Mouse (Mus musculus) hindbrain, embryonic 16.5 days (tissue): ENCODE results near the gene Emc4. TPM values are rescaled to one million over a fixed set of nuclear protein-coding genes. Genes with fewer than 3 reads are reported as not detected.

Experiments
- ATAC-seq: fragments of 200-750 bp; cut with Nextera tagmentation; 2 replicates; pipeline ENCODE4 v1.8.0; 2017; ENCODE audit warnings: moderate TSS enrichment, moderate library complexity
- H3K27ac ChIP-seq: fragments of 300-500 bp; sonication (generic); 2 replicates; pipeline ENCODE4 v1.5.1; 2014; ENCODE audit warnings: low read depth, mild to moderate bottlenecking, control low read depth, low read length, moderate library complexity
- H3K27me3 ChIP-seq: fragments of 300-500 bp; sonication (generic); replicated peaks from 2 replicates; pipeline ENCODE4 v1.6.1; 2014; ENCODE audit warnings: low read length; ENCODE audit not compliant: control insufficient read depth, insufficient read depth
- H3K36me3 ChIP-seq: fragments of 300-500 bp; sonication (generic); 2 replicates; pipeline ENCODE4 v1.6.1; 2014; ENCODE audit warnings: mild to moderate bottlenecking, low read length, moderate library complexity, mixed read lengths; ENCODE audit not compliant: control insufficient read depth, insufficient read depth
- H3K4me1 ChIP-seq: fragments of 300-500 bp; sonication (generic); 2 replicates; pipeline ENCODE4 v1.6.1; 2014; ENCODE audit warnings: low read depth, low read length; ENCODE audit not compliant: control insufficient read depth, insufficient read depth
- H3K4me2 ChIP-seq: fragments of 300-500 bp; sonication (generic); 2 replicates; pipeline ENCODE4 v1.6.1; 2014; ENCODE audit warnings: mild to moderate bottlenecking, low read length, control low read depth, moderate library complexity
- H3K4me3 ChIP-seq: fragments of 300-500 bp; sonication (generic); 2 replicates; pipeline ENCODE4 v1.5.1; 2014; ENCODE audit warnings: mild to moderate bottlenecking, low read length, control low read depth, moderate library complexity
- H3K9ac ChIP-seq: fragments of 300-500 bp; sonication (generic); 2 replicates; pipeline ENCODE4 v1.6.1; 2014; ENCODE audit warnings: low read depth, mild to moderate bottlenecking, control low read depth, low read length, moderate library complexity
- H3K9me3 ChIP-seq: fragments of 300-500 bp; sonication (generic); 2 replicates; pipeline ENCODE4 v1.6.1; 2014; ENCODE audit warnings: mild to moderate bottlenecking, low read length, moderate library complexity; ENCODE audit not compliant: control insufficient read depth
- WGBS: fragments of 180-500 bp; shearing (Covaris S2); extraction: QIAGEN DNeasy Blood & Tissue Kit; methylation state at CpG from one replicate; pipeline ENCODE4 v1.1.7; 2014; 5-methylcytosine and 5-hydroxymethylcytosine counted together
- polyA plus RNA-seq: library from polyadenylated mRNA; unstranded; fragments of >200 nt; fragmentation: Nextera tagmentation; extraction: Ambion mirVana; gene quantifications from 2 replicates; pipeline ENCODE4 v1.2.1, GENCODE M21; 2015

Emc4 gene
- polyA plus RNA-seq: 210 and 240 TPM in 2 replicates

GRCm38 (mm10) chr2:112367726-112368673, at the start of gene Emc4:
Gene Emc4, minus strand, starts transcription at chr2:112368027.
- Histone ChIP-seq H3K9ac (peak within 1 kb of the TSS; percentile 88), H3K4me3 (peak within 1 kb of the TSS; percentile 88), H3K4me1 (peaks cover 8% of the 10 kb centered on the region), H3K27me3 (no peaks in the 10 kb centered on the region), H3K36me3 (peaks cover 6% of the 10 kb centered on the region), H3K9me3 (no peaks in the 10 kb centered on the region), H3K27ac (peak within 1 kb of the TSS; percentile 90), H3K4me2 (peak within 1 kb of the TSS; percentile 80)
- peak; percentile 93 for ATAC-seq
- 1% methylated on average over 46 of the region's 46 CpGs for WGBS

DNA sequence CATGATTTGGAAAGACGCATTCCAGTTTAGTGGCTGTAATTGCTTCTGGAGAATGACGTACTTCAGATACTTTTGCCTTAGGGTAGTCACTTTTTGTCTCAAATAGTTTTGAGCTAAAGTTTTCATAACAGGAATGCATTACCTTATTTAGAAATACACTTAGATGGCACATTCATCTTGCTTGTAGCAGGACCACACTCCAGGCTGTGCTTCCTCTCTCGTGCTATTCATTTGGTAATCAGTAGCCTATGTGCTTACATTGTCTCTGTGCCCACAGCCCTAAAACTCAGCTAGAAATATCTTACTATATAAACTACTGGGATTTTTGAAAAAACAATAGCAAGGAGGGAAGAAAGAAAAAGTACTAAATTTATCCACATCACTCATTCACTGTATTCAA, 39.2 kb upstream of the Emc4 start:
- H3K27ac ChIP-seq: no peak overlapping the region

GRCm38 (mm10) chr2:112396649-112397048, 28.8 kb upstream of the Emc4 start:
- Histone ChIP-seq H3K27me3 (no peaks in the 10 kb centered on the region), H3K27ac (no peak overlapping the region), H3K4me3 (no peak overlapping the region), H3K36me3 (no peaks in the 10 kb centered on the region), H3K9ac (no peak overlapping the region), H3K4me1 (no peaks in the 10 kb centered on the region), H3K9me3 (no peaks in the 10 kb centered on the region), H3K4me2 (no peak overlapping the region)
- ATAC-seq: no peak
- WGBS: 63% methylated on average over 1 of the region's 1 CpGs

More for the DNA sequence above, 39.2 kb upstream of the Emc4 start:
- H3K27me3 ChIP-seq: no peaks in the 10 kb centered on the region
- H3K4me1 ChIP-seq: no peaks in the 10 kb centered on the region
- H3K9ac ChIP-seq: no peak overlapping the region
- H3K4me2 ChIP-seq: no peak overlapping the region
- no peaks in the 10 kb centered on the region for H3K9me3 ChIP-seq
- no peak for ATAC-seq
- 88% methylated on average over 3 of the region's 3 CpGs for WGBS
- no peak overlapping the region for H3K4me3 ChIP-seq
- H3K36me3 ChIP-seq: peaks cover 18% of the 10 kb centered on the region; the same call in 1 of the 2 replicates

DNA sequence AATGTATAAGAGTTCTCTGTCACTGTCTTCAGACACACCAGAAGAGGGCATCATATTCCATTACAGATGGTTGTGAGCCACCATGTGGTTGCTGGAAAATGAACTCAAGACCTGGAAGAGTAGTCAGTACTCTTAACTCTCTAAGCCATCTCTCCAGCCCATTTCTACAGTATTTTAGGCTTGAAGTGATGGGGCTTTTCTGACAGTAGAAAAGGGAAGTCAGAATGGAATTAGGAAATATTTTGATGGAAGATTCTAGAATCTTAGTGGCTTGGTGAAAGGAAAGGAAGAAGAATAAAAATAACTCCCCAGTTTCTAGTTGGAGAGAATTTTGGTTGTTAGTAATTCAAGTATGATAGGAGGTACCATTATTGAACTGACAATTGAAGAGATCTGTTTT, 26.1 kb upstream of the Emc4 start:
- no peaks in the 10 kb centered on the region for H3K36me3 ChIP-seq
- no peak overlapping the region for H3K4me3 ChIP-seq

GRCm38 (mm10) chr2:112392689-112393088, 24.9 kb upstream of the Emc4 start:
- H3K27ac ChIP-seq: no peak overlapping the region
- 91% methylated on average over 1 of the region's 1 CpGs for WGBS
- H3K9ac ChIP-seq: no peak overlapping the region
- no peak overlapping the region for H3K4me3 ChIP-seq
- no peaks in the 10 kb centered on the region for H3K9me3 ChIP-seq
- no peaks in the 10 kb centered on the region for H3K36me3 ChIP-seq
- H3K4me2 ChIP-seq: no peak overlapping the region
- ATAC-seq: no peak
- no peaks in the 10 kb centered on the region for H3K27me3 ChIP-seq
- no peaks in the 10 kb centered on the region for H3K4me1 ChIP-seq

More for the DNA sequence above, 26.1 kb upstream of the Emc4 start:
- no peak for ATAC-seq
- Histone ChIP-seq H3K4me2 (no peak overlapping the region), H3K9me3 (no peaks in the 10 kb centered on the region), H3K27me3 (no peaks in the 10 kb centered on the region), H3K9ac (no peak overlapping the region), H3K4me1 (no peaks in the 10 kb centered on the region), H3K27ac (no peak overlapping the region)

DNA sequence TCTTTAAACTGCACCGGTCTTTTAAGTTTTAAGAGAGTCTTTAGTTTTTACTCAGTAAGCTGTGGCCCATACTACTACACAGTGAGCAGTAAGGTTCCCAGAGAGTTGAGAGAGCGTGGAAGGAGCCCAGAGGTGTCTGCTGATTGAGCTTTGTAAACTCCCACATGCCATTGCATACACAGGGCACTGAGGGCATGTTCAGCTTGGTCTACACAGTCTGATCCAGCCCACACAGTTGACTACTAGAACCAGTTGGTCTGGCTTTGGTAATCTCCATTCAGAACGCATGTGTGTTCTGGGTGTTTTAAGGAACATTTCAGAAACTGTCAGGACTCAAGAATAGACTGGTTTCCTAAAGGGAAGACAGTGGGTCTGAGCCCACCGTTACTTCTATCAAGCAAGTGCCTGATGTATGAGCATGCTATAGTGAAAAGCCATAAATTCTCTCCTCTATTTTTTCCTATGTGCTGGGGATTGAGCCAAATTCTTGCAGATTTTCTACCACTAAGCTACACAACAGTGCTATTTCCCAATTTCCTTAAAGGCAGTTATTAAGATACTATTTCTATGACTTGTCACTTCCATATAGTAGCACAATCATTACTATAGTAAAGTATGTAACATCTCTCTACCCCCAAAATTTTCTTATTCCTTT, 23.6 kb upstream of the Emc4 start:
- no peak overlapping the region for H3K27ac ChIP-seq
- no peaks in the 10 kb centered on the region for H3K9me3 ChIP-seq
- WGBS: 94% methylated on average over 4 of the region's 4 CpGs
- H3K9ac ChIP-seq: no peak overlapping the region
- no peaks in the 10 kb centered on the region for H3K36me3 ChIP-seq
- H3K4me1 ChIP-seq: no peaks in the 10 kb centered on the region
- ATAC-seq: no peak
- H3K4me2 ChIP-seq: no peak overlapping the region
- H3K4me3 ChIP-seq: no peak overlapping the region
- H3K27me3 ChIP-seq: no peaks in the 10 kb centered on the region

GRCm38 (mm10) chr2:112390843-112391242, 23.0 kb upstream of the Emc4 start:
- Histone ChIP-seq H3K4me2 (no peak overlapping the region), H3K27me3 (no peaks in the 10 kb centered on the region), H3K9ac (no peak overlapping the region), H3K27ac (no peak overlapping the region), H3K36me3 (no peaks in the 10 kb centered on the region), H3K9me3 (no peaks in the 10 kb centered on the region), H3K4me3 (no peak overlapping the region), H3K4me1 (no peaks in the 10 kb centered on the region)
- no peak for ATAC-seq
- WGBS: 80% methylated on average over 5 of the region's 5 CpGs

DNA sequence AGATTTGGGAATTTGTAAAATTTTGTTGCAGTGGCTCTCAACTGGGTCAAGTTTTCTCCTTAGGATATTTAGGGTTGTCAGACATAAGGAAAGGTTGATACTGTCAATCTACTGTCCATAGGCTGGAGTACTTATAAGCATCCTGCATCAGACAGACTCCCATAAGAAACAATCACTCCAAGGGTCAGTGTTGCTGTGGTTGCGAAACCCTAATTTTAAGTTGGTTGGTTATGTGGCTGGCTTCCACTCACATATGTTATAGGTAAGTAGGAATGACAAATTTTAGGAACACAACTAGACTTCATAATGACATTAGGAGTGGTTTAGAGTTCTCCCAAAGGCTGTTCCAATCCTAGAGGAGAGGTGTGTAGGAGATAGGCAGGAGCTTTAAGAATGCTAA, 13.4 kb upstream of the Emc4 start:
- H3K4me3 ChIP-seq: no peak overlapping the region
- no peaks in the 10 kb centered on the region for H3K9me3 ChIP-seq
- peaks cover 12% of the 10 kb centered on the region for H3K4me1 ChIP-seq
- H3K4me2 ChIP-seq: no peak overlapping the region
- no peaks in the 10 kb centered on the region for H3K36me3 ChIP-seq
- no peak for ATAC-seq
- H3K27me3 ChIP-seq: no peaks in the 10 kb centered on the region
- H3K27ac ChIP-seq: no peak overlapping the region
- 100% methylated on average over 1 of the region's 1 CpGs for WGBS
- H3K9ac ChIP-seq: no peak overlapping the region

GRCm38 (mm10) chr2:112380131-112380530, 12.3 kb upstream of the Emc4 start:
- no peaks in the 10 kb centered on the region for H3K36me3 ChIP-seq
- peak overlapping the region; percentile 78 for H3K4me3 ChIP-seq
- H3K4me1 ChIP-seq: peaks cover 12% of the 10 kb centered on the region
- WGBS: 51% methylated on average over 8 of the region's 8 CpGs
- H3K9me3 ChIP-seq: no peaks in the 10 kb centered on the region
- H3K9ac ChIP-seq: peak overlapping the region; percentile 94
- ATAC-seq: no peak
- H3K27ac ChIP-seq: no peak overlapping the region
- H3K27me3 ChIP-seq: no peaks in the 10 kb centered on the region
- peak overlapping the region; percentile 74 for H3K4me2 ChIP-seq
